Mouse (Mus musculus) midbrain, embryonic 11.5 days (tissue): ENCODE data around the gene Gm15217. TPM values are rescaled to one million over a fixed set of nuclear protein-coding genes. Genes with fewer than 3 reads are reported as not detected.

ENCODE experiments used
- ATAC-seq: fragments of 200-750 bp; cut with Nextera tagmentation; 2 replicates; pipeline ENCODE4 v1.8.0; 2017; ENCODE audit warnings: moderate TSS enrichment, moderate library complexity; ENCODE audit not compliant: low FRiP score
- DNase-seq: peaks from one replicate; pipeline ENCODE4 v3.0.0; 2015; ENCODE audit warnings: low spot score; ENCODE audit errors: missing footprints
- H3K27ac ChIP-seq: fragments of 300-500 bp; sonication (generic); 2 replicates; pipeline ENCODE4 v1.5.1; 2014; ENCODE audit warnings: low read depth, low read length
- H3K27me3 ChIP-seq: fragments of 300-500 bp; sonication (generic); 2 replicates; pipeline ENCODE4 v1.6.1; 2014; ENCODE audit warnings: mild to moderate bottlenecking, low read length, moderate library complexity, mixed read lengths; ENCODE audit not compliant: control insufficient read depth, insufficient read depth
- H3K36me3 ChIP-seq: fragments of 300-500 bp; sonication (generic); 2 replicates; pipeline ENCODE4 v1.6.1; 2014; ENCODE audit warnings: mild to moderate bottlenecking, low read length, moderate library complexity, mixed read lengths; ENCODE audit not compliant: control insufficient read depth, insufficient read depth
- H3K4me1 ChIP-seq: fragments of 300-500 bp; sonication (generic); 2 replicates; pipeline ENCODE4 v1.6.1; 2014; ENCODE audit warnings: low read length; ENCODE audit not compliant: control insufficient read depth, insufficient read depth
- H3K4me2 ChIP-seq: fragments of 300-500 bp; sonication (generic); 2 replicates; pipeline ENCODE4 v1.6.1; 2014; ENCODE audit warnings: mild to moderate bottlenecking, moderate library complexity
- H3K4me3 ChIP-seq: fragments of 300-500 bp; sonication (generic); 2 replicates; pipeline ENCODE4 v1.5.1; 2014; ENCODE audit warnings: low read depth, low read length
- H3K9ac ChIP-seq: fragments of 300-500 bp; sonication (generic); 2 replicates; pipeline ENCODE4 v1.6.1; 2014; ENCODE audit warnings: low read length
- H3K9me3 ChIP-seq: fragments of 300-500 bp; sonication (generic); 2 replicates; pipeline ENCODE4 v1.6.1; 2016; ENCODE audit warnings: low read length; ENCODE audit not compliant: control insufficient read depth
- WGBS: fragments of 180-500 bp; shearing (Covaris S2); extraction: QIAGEN DNeasy Blood & Tissue Kit; methylation state at CpG from one replicate; pipeline ENCODE4 v1.1.7; 2014; 5-methylcytosine and 5-hydroxymethylcytosine counted together
- polyA plus RNA-seq: library from polyadenylated mRNA; unstranded; fragments of >200 nt; fragmentation: Nextera tagmentation; extraction: Ambion mirVana; gene quantifications from 2 replicates; pipeline ENCODE4 v1.2.1, GENCODE M21; 2014

The Gm15217 gene
- polyA plus RNA-seq, 1 experiment from 2014 or later, result not detected

DNA sequence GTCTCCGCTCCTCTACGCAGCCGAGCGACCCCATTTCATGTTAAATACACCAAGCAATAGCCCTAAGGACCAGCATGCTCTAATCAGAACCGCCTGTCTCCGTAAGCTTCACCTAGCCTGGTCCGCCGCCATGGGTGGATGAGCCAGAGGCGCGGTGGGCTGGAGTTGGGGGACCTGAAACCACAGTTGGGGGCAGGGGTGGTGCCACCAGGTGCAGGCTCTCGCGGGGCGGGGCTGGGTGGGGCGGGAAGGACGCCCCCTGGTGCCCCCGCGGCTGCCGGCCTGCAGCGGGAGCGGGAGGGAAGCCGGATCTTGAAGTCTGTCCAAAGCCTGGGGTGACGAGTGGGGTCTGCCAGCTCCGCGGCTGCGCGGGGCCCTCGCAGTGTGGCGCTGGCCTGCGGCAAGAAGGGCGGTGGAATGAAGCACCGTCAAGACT, 1.1 kb downstream of the Gm15217 start:
- no peak overlapping the region for H3K27ac ChIP-seq
- ATAC-seq (0 out of 2 replicates have a peak, but pooled peaks have one; percentile 50), DNase-seq (peak; percentile 91)
- H3K9ac ChIP-seq, result peak overlapping the region; percentile 39; the same call in 1 of the 2 replicates
- no peaks in the 10 kb centered on the region for H3K36me3 ChIP-seq
- H3K4me3 ChIP-seq, result peak overlapping the region; percentile 27
- peaks cover 46% of the 10 kb centered on the region for H3K27me3 ChIP-seq
- no peaks in the 10 kb centered on the region for H3K9me3 ChIP-seq
- H3K4me2 ChIP-seq, result peak overlapping the region; percentile 54
- peaks cover 5% of the 10 kb centered on the region; the same call in 1 of the 2 replicates for H3K4me1 ChIP-seq
- WGBS, result 5% methylated on average over 25 of the region's 31 CpGs

- Histone ChIP-seq H3K27ac (no peak overlapping the region), H3K9me3 (no peaks in the 10 kb centered on the region), H3K4me1 (peaks cover 8% of the 10 kb centered on the region), H3K27me3 (peaks cover 56% of the 10 kb centered on the region), H3K4me3 (no peak overlapping the region), H3K9ac (no peak overlapping the region), H3K36me3 (no peaks in the 10 kb centered on the region), H3K4me2 (no peak overlapping the region)
- 26% methylated on average over 6 of the region's 6 CpGs for WGBS
- DNase-seq (no peak), ATAC-seq (no peak)
Measured at GRCm38 (mm10) chr14:46381457-46381856, 2.2 kb downstream of the Gm15217 start.

DNA sequence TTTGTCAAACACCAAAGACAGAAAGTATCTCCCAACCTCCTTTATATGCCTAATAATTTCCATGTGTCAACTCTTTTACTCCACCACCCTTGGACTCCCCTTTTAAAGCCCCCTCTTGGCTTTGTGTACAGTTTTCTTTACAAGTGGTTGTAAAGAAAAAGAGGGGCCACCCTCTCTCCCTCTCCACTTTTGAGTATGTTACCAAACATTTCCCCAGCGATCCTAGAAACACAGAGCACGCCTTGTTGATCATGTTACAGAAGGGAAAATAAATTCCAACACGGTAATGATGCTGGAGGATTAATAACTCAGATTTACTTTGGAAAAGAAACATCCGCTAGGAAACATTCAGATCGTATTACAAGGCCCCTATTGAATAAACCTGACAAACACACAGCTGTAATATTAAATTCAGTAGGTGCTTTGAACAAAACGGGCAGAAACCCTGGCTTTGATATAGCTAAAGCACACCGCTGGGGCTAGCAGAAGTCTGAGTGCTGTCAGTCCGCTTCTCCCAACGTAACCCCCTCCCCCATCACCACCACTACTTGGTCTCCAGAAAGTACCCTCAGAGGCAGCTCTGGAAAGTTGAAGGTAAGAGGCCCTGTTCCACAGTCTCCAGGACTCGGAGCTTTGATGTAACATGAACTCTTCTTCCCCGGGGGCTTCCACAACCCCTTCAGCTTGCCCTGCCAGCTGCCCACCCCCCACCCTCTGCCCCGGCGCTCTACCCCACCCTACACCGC, 5.9 kb downstream of the Gm15217 start:
- DNase-seq (peak; percentile 91), ATAC-seq (no peak)
- H3K4me3 ChIP-seq, result peak overlapping the region; percentile 47
- no peaks in the 10 kb centered on the region for H3K36me3 ChIP-seq
- peak overlapping the region; percentile 34; the same call in 1 of the 2 replicates for H3K9ac ChIP-seq
- H3K4me2 ChIP-seq, result peak overlapping the region; percentile 67
- H3K9me3 ChIP-seq, result no peaks in the 10 kb centered on the region
- peaks cover 82% of the 10 kb centered on the region for H3K27me3 ChIP-seq
- WGBS, result 13% methylated on average over 14 of the region's 14 CpGs
- H3K4me1 ChIP-seq, result peaks cover 19% of the 10 kb centered on the region
- H3K27ac ChIP-seq, result no peak overlapping the region

DNA sequence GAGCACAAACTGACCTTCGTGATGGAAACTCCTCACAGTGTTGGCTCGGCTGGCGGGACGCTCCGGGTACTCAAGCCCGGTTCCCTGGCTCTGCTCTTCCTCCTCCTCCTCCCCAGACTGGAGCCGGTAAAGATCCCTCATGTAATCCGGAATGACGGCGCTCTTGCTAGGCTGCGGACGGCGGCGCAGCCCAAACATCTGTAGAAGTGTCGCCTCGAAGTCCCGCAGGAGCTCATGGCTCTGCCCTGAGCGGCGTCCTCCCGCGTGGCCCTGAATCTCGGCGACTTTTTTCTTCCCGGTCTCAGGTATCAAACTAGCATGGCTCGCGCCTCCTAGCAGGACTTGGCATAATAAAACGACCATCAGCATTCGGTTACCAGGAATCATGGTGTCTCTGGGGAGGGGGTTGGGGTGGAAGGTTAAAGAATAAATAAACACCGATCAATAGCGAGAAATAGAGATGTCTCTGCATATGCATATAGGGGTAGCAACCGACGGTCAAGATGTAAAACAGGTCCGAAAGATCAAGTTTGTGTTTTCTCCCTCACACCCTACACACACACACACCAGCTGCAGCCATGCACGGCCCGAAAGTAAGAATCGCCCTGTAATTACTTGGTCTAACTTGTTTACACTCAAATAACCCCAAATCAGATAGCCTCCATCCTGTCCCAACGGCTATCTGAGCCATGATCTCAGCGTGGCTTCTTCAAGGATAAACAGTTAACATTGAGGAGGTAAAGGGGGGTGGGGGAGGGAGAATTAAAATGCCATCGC, 6.7 kb downstream of the Gm15217 start:
- H3K4me3 ChIP-seq, result peak overlapping the region; percentile 47
- under 1% methylated on average over 39 of the region's 39 CpGs for WGBS
- H3K9me3 ChIP-seq, result no peaks in the 10 kb centered on the region
- H3K36me3 ChIP-seq, result no peaks in the 10 kb centered on the region
- ATAC-seq (0 out of 2 replicates have a peak, but pooled peaks have one; percentile 5), DNase-seq (peak; percentile 95)
- H3K27ac ChIP-seq, result no peak overlapping the region
- H3K27me3 ChIP-seq, result peaks cover 81% of the 10 kb centered on the region
- peak overlapping the region; percentile 67 for H3K4me2 ChIP-seq
- peaks cover 15% of the 10 kb centered on the region for H3K4me1 ChIP-seq
- peak overlapping the region; percentile 34 for H3K9ac ChIP-seq

DNA sequence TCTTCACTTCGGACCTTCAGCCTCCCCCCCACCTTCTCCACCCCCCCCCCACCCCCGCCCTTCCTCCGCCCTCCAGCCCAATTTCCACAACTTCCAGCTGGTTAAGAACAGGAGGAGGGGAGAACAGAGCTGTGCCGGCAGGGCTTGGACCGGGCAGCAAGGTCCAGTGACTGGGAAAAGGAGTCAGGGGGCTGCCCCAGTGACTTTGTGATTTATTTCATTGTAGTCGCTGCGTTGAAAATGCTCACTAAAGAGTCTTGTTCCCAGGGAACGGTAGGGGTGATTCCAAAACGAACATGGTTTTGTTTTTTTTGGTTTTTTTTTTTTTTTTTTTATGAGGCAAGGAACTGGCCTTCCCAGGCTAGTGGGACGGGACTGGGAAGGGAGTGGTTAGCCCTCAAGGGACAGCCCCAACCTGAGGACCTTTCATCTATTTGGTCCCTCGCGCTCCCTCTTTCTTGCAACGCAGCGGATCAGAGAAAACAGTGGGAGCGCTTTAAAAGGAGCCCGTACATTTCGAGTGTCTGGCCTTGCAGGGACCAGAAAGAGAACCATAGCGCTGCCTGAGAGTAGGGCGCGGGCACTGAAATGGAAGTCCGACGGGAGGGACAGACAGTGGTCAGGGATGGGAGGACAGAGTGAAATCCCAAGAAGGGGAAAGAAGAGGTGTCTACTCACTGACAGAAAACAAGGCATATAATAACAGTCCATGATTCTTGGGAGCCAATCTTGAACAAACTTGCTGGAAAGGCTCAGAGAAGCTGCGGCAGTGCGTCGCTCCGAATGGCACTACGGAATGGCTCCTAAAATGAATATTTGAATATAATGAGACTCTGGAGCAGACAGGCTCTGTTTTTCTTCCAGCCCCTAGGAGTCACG, 7.5 kb downstream of the Gm15217 start:
- H3K4me1 ChIP-seq, result peaks cover 15% of the 10 kb centered on the region
- peaks cover 81% of the 10 kb centered on the region for H3K27me3 ChIP-seq
- DNase-seq (no peak), ATAC-seq (peak; percentile 26)
- no peaks in the 10 kb centered on the region for H3K9me3 ChIP-seq
- H3K27ac ChIP-seq, result no peak overlapping the region
- 0% methylated on average over 28 of the region's 28 CpGs for WGBS
- H3K4me3 ChIP-seq, result peak overlapping the region; percentile 47
- H3K4me2 ChIP-seq, result peak overlapping the region; percentile 67
- no peaks in the 10 kb centered on the region for H3K36me3 ChIP-seq
- no peak overlapping the region for H3K9ac ChIP-seq

DNA sequence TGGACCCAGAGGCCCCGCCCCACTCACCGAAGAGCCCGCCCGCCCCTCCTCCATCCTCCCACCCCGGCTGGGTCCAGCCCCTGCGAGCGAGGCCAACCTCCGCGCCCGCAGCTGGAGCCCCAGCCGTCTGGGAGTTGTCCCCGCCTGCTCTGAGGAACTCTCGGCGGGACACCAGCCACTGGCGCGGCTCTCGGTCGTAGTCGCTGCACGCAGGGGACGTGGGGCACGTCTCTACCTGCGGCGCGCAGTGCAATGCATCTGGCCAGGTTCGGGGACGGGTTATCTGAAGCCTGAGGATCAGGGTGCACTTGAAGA, 8.1 kb downstream of the Gm15217 start:
- ATAC-seq (peak; percentile 90), DNase-seq (peak; percentile 97)
- Histone ChIP-seq H3K4me1 (peaks cover 15% of the 10 kb centered on the region), H3K9me3 (no peaks in the 10 kb centered on the region), H3K36me3 (no peaks in the 10 kb centered on the region), H3K4me2 (peak overlapping the region; percentile 67), H3K4me3 (peak overlapping the region; percentile 47), H3K27ac (no peak overlapping the region), H3K9ac (0 out of 2 replicates have a peak overlapping the region, but pooled peaks have one; percentile 30), H3K27me3 (peaks cover 79% of the 10 kb centered on the region)
- under 1% methylated on average over 27 of the region's 27 CpGs for WGBS

DNA sequence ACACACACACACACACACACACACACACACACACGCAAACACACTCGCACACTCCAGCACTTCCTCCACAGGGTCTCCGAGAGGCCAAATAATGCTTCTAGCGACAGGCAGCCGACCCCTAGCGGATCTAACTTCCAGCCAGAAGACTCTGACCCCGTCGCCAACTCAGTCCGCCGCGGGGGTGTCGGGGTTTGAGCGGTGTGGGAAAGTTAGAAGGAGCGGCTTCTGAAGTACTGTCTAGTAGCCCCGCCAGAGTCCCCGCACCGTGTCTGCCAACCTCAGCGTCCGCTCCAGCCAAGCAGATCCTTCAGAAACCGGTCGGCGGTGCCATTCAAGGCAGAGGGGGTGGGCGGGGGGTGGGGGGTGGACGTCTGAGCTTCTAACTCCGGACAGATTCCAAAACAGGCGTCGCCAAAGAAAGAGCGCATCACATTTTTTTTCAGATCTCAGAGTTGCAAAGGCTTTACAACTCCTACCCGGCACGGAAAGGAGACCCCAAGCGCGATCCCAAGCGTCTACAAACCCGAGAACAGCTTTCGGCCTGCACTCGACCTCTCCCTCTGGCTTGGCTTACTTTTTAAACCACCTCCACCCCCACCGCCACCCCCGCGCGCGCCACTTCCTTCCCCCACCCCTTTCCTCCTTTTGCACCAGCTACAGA, 8.7 kb downstream of the Gm15217 start:
- WGBS, result under 1% methylated on average over 41 of the region's 41 CpGs
- H3K9ac ChIP-seq, result peak overlapping the region; percentile 30; the same call in 1 of the 2 replicates
- no peaks in the 10 kb centered on the region for H3K9me3 ChIP-seq
- H3K27me3 ChIP-seq, result peaks cover 79% of the 10 kb centered on the region
- ATAC-seq (peak; percentile 33), DNase-seq (peak; percentile 96)
- peak overlapping the region; percentile 47 for H3K4me3 ChIP-seq
- peak overlapping the region; percentile 67 for H3K4me2 ChIP-seq
- H3K36me3 ChIP-seq, result no peaks in the 10 kb centered on the region
- peaks cover 15% of the 10 kb centered on the region for H3K4me1 ChIP-seq
- no peak overlapping the region for H3K27ac ChIP-seq

GRCm38 (mm10) chr14:46388636-46389035, 9.4 kb downstream of the Gm15217 start:
- H3K4me3 ChIP-seq, result peak overlapping the region; percentile 47
- peaks cover 15% of the 10 kb centered on the region for H3K4me1 ChIP-seq
- H3K9ac ChIP-seq, result no peak overlapping the region; the same call in 1 of the 2 replicates
- H3K27me3 ChIP-seq, result peaks cover 79% of the 10 kb centered on the region
- DNase-seq (peak; percentile 97), ATAC-seq (peak; percentile 25; the same call in 1 of the 2 replicates)
- WGBS, result under 1% methylated on average over 26 of the region's 27 CpGs
- peak overlapping the region; percentile 67 for H3K4me2 ChIP-seq
- no peaks in the 10 kb centered on the region for H3K36me3 ChIP-seq
- no peak overlapping the region for H3K27ac ChIP-seq
- no peaks in the 10 kb centered on the region for H3K9me3 ChIP-seq
